Mouse (Mus musculus): Measurements from ENCODE around the gene Eci3.
"Not testable (repeated sequence)": the region's sequence is repeated elsewhere in the genome, so short reads cannot be mapped to it uniquely, and the experiment has no call there.

Eci3 gene

DNA sequence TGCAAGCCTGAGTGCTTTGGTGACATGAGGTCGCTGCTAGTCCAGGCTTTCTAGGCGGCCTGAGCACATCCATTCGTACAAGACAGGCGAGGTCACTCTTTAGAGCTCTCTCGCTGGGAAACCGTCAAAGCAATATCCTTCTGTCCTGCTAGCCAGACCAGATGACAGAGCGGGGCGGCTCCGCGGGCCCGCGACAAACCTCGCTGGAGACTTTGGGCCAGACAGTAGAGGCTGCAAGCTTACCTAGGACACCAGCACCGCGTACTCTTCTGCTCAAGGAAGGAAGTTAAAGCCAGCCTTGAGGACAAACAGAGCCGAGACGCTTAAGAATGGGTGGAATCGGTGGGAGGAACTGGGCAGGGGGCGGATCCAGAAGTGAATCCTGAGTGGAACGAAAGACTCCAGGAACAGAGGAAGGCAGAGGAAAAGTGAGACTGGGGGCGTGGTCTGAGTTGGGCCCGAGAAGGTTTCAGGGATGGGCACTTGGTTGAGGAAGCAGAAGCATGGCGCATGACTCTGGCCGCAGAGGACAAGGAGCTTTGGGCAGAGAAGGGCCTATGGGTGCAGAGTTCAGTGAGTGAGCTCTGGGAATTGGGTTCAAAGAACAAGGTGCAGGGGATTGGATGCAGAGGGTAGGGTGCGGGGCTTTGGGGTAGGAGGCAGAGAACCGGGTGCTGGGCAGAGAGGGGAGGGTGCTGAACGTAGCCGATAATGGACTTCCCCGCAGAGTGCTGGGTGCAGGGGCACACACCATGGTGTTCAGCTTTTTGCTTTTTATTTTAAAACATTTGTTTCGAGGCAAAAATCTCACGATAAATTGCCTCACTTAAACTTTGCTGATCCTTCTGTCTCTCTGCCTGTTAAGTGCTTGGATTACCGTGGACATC is at the start of gene Eci3:
Eci3 (minus strand) TSS at position 300 of the 887 bp plus-strand sequence.
- no peak for DNase-seq (ENCODE audit: low spot score in 2 of 2)

DNA sequence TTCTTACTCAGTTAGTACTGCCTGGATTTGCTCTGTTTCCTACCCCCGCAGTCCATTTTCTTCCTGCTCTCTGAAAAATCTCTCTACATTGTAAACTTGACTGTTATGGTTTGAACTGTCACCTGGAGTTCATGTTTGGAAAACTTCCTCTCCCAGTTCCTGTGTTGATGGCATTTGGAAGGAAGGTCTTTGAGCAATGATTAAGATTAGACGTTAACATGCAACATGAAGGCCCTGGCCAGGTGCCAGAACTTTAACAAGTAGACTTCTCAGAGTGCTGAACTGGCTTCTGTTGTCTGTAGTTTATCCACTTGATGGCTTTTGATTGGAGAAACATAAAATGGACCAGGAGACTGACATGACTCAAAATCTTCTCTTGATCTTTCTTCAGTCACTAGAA is 32.3 kb upstream of the Eci3 start:
- peak in 1 of 2 experiments; percentile 15 for DNase-seq (ENCODE audit: low spot score in 2 of 2)

DNA sequence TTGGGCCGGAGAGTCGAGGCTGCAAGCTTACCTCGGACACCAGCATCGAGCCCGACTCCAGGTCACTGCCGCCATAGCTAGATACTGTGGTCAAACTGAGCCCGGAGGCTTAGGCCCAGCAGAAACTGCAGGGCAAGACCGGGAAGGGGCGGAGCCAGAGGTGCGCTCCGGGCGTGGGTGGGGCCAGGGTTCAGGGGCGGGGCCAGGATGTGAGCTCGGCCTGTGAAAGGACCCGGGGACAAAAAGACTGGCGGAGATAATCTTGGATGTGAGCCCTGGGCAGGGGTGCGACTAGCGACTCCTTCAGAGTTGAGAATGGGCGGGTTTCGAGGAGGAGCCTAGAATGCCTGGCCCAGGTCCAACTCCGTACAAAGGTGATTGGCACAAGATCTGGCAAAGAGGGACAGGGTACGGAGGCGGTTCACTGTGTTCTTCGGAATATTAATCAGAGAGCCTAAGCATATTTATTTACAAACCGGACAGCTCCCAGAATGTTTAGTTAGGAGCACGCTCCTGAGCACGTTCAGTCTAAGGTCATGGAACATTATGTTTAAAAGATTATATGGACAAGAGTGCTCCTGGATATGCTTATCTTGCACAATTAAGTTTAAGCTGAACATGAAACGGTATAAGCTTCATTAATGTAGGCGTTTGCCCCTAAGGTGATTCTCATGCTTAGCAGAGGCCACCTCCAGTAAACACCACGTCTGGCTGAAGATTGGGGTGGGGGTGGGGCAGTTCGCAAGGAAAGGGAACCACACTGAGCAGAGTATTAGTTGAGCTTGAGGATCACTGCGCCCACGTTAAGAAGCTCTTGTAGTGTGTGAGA is 30.6 kb upstream of the Eci3 start:
- peak; percentile 97 to 98 for DNase-seq (ENCODE audit: low spot score in 2 of 2)

DNA sequence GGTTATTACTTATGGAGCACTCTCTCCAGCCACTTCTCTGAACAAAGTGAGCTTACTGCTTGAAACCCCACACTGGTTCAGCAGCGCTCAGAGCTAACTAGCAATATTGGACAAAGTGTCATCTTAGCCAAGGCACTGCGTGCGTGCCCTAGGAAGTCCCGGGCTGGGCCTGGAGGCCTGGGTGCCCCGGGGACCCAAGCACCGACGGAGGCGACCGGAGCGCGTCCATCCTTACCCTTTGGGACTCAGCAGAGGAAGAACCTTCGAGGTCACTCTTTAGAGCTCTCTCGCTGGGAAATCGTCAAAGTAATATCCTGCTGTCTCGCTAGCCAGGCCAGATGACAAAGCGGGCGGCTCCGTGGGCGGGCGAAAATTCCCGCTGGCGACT is 30.0 kb upstream of the Eci3 start:
- no peak for DNase-seq (ENCODE audit: low spot score in 2 of 2)

DNA sequence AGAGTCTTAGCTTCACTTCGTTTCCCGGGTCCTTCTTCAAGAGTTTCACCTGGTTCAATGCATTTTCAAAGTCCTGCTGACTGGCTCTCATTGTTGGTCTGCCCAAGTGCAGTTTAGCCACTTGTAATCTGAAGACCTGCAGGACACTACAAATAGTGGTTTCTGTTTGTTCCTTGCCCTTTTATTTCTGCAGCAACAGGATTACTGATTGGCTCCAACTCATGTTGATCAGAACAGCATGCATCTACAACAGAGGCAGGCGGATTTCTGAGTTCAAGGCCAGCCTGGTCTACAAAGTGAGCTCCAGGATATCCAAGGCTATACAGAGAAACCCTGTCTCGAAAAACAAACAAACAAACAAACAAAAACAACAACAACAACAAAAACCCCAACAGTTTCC is 29.5 kb upstream of the Eci3 start:
- DNase-seq (ENCODE audit: low spot score in 2 of 2) = no peak

DNA sequence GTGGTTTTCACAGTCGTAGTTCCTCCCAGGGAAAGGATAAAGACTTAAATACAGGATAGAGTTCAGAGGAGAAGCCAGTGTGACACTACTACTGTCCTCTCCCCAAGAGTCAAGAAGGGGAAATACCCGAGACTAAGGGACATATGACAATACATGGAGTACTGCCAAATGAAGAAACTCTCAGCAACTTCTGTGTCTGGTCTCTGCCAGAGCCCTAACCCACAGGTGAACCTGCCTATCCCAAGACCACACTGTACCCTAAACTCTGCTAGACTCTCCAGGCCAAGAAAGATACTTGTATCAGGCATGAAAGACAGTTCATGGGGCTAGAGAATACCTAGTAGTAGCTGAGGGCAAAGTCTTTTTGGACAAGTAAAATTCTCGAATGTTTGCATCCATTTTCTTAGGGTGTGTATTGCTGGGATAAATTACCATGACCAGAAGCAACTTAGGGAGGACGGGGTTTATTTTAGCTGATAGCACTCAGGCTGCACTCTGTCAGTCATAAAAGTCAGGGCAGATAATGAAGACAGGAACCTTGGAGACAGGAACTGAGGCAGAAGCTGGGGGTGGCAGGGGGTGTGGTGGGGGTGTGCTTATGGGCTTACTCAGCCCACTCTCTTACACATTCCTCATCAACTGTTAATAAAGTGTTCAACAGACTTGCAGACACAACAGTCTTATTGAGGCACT is 28.1 kb upstream of the Eci3 start:
- DNase-seq (ENCODE audit: low spot score in 2 of 2) = no peak

DNA sequence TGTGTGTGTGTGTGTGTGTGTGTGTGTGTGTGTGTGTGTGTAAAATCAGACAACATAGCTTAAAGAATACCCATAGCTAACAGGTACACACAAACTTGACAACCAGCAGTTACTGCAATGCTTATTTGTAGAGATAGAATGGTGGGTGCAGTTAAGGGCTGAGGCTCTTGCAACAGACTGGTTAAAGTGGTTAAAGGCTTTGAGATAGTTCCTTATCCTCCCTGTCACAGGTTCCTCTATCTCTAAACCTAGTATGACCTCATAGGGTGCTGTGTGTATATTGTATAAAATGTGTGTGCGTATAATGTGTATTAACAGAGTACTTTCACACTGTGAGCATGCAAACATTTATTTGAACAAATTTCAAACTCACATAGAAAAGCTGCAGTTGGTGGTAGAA is 19.9 kb upstream of the Eci3 start:
- DNase-seq (ENCODE audit: low spot score in 2 of 2) = not testable (repeated sequence)

DNA sequence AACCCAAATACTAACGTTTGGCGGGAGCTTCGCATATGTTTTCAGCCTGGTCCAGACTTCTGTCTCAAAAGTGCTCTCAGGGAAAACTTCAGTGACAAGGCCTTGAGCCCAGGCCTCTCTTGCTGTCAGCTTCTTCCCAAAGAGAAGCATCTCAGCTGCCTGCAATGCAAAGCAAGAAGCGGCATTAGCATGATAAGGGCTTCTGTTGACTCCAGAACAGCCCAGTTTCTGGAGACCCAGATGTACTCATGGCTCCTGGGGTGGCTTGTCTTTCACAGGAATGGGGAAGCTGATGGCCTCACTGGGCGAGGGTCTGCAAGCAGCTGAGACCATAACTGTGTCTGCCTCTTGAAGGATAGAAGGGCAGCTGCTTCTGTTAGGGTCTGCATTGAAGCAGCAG is 15.0 kb upstream of the Eci3 start:
- DNase-seq (ENCODE audit: low spot score in 2 of 2) = not testable (repeated sequence)

DNA sequence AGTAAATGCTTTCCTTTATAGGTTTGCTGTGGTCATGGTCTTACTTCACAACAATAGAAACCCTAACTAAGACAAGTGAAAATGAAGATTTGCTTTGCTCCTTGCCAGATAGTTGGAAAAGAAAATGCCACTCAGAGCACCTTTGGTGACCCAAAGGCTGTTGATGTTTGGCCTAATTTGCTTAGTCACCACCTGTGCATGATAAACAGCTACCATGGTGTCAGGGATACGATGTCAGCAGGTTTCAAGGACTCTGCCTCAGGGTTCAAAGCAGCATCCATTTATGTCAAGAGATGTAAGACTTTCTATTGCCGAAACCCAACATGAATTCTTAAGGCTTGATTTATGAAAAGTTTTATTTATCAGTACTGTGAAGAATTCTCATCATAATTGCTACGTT is 13.8 kb upstream of the Eci3 start:
- DNase-seq (ENCODE audit: low spot score in 2 of 2) = no peak

DNA sequence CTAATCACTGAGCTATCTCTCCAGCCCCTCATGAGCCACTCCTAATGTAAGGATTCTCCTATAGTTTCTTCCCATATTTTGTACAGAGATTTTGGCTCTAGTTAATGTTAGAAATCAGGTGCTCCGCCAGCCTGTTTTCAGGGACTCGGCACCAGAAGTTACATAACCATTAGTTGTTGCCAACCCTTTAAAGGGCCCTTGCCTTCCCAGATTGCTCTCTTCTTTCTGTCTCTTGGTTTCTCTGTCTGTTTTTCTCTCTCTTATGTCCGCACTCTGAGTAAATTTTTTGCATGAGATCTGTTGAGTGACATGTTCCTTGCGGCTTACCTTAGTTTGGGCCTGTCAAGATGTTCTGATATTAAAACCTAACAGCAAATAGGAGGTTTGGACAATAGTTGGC is 12.5 kb upstream of the Eci3 start:
- no peak for DNase-seq (ENCODE audit: low spot score in 2 of 2)

DNA sequence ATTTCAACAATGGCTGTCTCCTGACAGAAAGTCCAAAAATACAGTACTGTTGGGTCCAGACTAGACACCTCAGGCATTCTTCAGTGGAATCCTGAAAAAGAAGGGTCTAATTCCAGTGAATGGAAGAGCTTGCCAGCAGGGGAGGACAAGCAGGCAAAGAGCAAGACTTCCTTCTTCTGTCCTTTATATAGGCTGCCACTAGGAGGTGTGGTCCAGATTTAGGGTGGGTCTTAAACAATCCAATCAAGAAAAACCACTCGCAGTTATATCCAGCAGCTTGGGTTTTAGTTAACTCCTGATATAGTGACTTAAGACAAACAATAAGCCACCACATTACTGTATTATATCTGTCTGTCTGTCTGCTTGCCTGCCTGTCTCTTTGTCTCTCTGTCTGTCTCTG is 10.2 kb upstream of the Eci3 start:
- no peak for DNase-seq (ENCODE audit: low spot score in 2 of 2)

DNA sequence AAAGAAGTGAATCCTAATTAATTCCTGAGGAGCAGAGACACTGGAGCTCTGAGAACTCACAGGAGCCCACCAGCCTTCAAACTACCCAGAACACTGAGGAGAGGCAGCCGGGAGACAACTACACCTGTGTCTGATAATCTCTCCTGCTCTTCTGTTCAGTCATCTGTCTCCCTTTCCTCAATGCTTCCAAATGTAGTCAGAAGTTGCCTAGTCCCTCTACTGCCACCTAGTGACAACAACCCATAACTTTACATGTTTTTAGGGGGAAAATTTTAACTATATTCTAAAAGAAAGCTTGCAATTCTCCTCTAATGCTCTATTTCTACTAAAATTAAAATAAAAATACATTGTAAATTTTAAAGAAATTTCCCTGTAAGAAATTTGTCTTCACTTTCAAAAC is 9.5 kb upstream of the Eci3 start:
- DNase-seq (ENCODE audit: low spot score in 2 of 2) = no peak

DNA sequence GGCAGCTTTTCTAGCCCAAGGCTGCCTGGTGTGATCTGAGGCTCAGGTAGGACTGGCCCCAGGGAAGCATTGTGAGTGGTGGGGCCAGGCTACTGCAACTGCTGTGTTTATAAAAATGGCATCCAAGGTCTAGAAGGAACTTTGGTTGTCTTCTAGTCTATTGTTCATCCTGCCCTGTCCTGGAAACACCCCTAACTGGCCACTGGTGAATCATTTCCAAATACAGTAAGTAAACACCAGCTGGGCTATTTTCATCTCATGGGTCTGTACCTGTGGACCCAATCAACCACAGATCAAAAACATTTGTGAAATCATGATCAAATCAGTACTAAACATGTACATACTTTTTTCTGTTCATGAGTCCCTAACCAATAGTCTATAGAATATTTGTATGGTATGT is 8.8 kb upstream of the Eci3 start:
- not testable (repeated sequence) for DNase-seq (ENCODE audit: low spot score in 2 of 2)

DNA sequence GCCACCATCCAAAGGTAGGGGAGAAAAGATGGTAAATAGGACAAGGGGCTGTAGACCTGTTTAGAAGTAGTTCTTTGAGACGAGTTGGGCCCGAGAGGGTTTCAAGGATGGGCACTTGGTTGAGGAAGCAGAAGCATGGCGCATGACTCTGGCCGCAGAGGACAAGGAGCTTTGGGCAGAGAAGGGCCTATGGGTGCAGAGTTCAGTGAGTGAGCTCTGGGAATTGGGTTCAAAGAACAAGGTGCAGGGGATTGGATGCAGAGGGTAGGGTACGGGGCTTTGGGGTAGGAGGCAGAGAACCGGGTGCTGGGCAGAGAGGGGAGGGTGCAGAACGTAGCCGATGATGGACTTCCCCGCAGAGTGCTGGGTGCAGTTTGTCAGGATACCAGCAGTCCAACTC is 2.0 kb upstream of the Eci3 start:
- DNase-seq (ENCODE audit: low spot score in 2 of 2) = not testable (repeated sequence)

DNA sequence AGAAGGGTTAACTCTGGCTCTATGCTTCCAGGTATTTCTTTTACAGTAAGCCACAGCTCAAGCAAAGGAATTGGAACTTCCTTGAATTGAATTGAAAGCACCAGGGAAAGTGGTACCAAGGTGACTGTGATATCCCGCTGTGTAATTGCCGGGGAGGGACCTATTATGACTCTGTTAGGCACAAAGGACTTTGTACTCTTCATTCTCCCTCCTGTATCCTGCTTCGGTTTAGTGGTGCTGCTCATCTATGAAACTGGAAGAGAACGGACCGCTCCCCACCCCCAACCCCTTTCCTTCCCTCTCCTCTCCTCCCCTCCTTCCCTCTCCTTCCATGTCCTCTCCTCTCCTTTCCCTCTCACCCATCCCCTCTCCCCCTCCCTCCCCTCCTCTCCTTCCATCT is 1.3 kb upstream of the Eci3 start:
- no peak for DNase-seq (ENCODE audit: low spot score in 2 of 2)

DNA sequence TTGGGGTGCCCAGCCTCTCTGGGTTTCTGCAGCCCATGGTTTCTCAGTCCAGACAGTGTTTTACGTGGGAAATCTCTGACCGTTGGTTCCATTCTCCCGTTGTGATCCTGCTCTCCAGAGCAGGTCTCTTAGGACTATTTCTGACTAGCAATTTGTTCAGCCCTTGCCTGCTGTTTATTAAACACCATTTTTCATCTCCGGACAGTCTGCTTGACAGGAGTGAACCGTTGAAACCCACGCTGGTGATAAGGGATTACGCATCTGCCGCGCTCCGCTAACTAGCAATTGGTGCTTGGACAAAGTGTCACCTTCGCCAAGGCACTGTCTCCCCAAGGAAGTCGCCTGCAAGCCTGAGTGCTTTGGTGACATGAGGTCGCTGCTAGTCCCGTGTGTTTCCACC is 809 bp upstream of the Eci3 start:
- no peak for DNase-seq (ENCODE audit: low spot score in 2 of 2)

DNA sequence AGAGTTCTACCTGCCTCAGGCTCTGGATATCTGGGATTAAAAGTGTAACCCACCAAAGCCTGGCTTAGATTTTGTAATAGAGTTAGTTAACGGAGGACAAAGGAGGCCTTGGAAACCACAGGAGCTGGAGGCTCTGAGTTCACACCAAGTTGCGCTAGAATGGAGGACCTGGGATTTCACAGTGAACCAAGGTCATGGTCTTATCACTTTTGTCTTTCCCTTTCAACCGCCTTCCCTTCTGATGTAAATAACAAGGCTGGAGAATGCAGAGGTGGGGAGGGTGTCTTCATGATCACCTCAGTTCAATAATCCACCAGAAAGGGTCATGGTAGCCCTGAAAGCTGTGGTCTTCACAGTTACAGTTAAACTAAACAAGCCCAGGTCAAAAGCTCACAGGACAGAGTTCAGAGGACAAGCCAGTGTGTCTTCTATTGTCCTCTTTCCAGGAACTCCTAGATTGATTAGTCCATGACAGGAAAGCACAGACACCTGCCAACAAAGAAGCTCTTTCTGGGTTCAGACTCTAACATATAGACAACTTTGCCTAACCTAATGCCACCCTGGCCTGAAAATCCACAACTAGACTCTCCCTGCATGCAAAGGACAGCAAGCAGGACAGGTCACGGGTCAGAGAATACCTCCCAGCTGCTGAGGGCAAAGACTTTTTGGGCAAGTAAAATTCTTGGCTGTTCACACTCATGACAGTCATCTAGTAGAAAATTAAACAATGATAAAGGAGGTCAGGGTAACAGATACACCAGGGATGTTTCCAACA is 2.4 kb downstream of the Eci3 start:
- no peak for DNase-seq (ENCODE audit: low spot score in 2 of 2)

DNA sequence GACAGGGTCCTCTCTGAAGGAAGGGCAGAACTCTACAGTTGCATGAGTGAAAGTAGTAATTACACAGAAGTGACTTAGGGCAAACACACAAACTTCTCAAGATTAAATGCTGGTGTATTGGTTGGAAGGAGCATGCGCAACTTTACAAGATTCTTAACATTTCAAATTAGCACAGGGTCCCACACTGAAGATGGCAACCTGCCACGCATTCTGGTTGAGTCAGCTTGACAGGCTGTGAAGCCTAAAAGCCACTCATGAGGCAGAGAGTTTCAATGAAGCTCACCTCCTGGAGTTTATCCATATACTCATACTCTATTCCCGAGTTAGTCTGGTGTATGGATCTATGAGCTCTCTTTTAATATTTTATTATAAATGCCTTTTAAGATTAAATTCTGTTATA is 5.5 kb downstream of the Eci3 start:
- not testable (repeated sequence) for DNase-seq (ENCODE audit: low spot score in 2 of 2)

DNA sequence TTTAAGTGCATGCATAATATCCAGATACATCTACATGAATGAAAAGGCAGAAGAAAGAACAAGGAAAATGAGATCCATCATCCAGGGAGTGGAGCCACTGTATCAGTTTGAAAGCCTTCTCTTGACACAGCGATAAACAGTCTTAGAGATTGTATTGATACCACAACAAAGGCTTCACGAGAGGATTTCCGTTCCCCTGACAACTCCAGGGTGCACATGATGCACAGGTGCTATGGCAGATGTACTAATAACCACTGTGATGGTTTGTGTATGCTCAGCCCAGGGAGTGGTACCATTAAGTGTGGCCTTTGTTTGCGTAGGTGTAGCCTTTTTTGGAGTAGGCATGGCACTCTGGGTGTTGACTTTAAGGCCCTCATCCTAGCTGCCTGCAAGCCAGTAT is 6.7 kb downstream of the Eci3 start:
- no peak for DNase-seq (ENCODE audit: low spot score in 2 of 2)

DNA sequence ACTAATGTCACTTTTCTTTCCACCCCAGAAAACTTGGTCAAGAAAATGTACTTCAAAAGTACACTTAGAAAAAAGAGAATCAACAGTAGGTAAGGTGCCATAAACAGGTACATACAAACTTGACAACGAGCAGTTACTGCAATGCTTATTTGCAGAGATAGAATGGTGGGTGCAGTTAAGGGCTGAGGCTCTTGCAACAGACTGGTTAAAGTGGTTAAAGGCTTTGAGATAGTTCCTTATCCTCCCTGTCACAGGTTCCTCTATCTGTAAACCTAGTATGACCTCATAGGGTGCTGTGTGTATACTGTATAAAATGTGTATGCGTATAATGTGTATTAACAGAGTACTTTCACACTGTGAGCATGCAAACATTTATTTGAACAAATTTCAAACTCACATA is 12.2 kb downstream of the Eci3 start:
- not testable (repeated sequence) for DNase-seq (ENCODE audit: low spot score in 2 of 2)

DNA sequence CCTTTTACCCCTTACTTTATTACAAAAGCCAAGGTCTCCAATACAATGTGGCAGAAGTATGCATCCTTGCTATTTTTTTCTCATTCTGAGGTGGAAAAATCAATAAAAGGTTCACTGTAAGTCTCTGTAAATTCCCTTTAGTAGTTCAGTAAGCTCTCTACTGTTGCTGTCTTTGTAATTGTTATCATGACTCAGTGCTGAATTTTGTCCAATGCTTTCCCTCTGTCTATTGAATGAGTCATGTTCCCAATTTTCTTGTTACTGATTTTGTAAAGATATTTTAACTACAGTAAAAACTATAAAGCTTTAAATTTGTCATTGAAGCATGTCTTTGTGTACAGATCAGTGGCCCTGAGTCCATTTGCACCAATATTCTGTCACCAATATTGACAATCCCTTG is 21.2 kb downstream of the Eci3 start:
- DNase-seq (ENCODE audit: low spot score in 2 of 2) = no peak

Measured in spleen, postnatal 4 days (tissue).